Mouse (Mus musculus) urinary bladder, adult 2 months (tissue): Measurements from ENCODE around the gene Ipo13. TPM values are rescaled to one million over a fixed set of nuclear protein-coding genes. Genes with fewer than 3 reads are reported as not detected.

Experiments
- DNase-seq: peaks from one replicate; pipeline ENCODE4 v3.0.0; 2022; ENCODE audit warnings: low spot score
- polyA plus RNA-seq: library from polyadenylated mRNA; depleted of rRNA; stranded (reverse); fragments of >200 nt; gene quantifications from 2 replicates; pipeline ENCODE4 v1.2.3, GENCODE M21; 2012

Ipo13 gene
- polyA plus RNA-seq, 1 experiment = 40.0 TPM

DNA sequence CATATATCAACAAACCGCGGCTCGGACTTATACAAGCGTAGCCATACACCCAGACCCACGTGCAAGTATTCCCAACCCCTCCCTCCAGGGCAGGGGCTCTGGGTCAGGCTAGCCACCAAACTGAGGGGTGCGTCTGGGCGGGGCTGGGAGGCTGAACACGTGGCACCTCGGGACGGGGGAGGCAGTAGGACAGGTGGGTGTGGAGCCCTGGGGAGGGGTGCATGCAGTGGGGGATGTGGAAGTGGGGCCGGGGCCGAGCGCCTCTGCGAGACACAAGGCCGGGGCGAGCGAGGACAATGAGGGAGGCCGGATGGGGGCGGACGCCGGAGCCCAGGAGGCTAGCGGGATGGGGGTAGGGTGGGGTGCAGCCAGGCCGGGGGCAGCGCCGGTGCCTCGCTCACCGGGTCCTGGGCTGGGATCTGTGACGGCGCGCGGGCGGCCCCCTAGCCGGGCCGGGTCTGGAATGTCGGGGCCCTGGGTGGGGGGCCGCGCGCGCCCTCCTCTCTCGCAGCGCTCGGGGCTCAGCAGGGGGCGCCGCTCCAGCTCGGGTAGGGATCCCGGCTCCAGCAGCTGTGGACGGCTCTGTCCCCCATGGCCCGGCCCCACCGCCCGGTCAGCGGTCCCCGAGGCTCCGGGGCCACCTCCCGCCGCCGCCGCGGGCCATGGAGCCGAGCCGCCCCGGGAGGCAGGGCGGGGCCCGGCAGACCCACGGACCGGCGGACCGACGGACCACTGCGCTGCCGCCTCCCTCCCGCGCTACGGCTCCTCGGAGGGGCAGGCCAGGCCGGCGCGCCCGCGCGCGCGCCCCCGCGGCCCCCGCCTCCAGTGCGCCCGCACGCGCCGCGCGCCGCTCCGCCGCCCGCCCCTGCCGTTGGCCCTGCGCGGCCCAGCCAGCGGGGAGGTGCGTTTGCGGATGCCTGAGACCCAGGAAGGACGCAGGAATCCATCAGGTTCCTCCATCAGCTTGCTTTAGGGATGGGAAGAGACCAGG is 31.8 kb downstream of the Ipo13 start, which contains the start of gene B4galt2:
Gene B4galt2, minus strand, starts transcription at position 787 of the 991 bp plus-strand sequence.
- peak; percentile 51 for DNase-seq

DNA sequence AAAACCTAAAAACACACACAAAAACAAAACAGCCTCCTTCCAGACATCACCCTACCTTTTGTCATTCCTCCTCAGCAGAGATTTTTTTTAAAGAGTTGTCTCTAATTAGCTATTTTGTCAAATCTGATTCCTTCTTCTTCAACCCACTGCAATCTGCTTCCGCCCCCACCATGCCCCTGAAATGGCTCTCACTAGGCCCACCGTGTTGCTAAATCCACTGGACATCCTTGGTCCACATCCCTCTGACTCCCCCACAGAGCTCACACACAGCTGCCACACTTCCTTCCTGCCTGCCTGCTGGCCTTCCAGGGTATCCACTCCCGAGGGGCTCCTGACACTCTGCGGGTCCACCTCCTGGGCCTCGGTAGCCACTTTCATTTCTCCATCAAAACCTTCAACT is 36.1 kb downstream of the Ipo13 start:
- no peak for DNase-seq

DNA sequence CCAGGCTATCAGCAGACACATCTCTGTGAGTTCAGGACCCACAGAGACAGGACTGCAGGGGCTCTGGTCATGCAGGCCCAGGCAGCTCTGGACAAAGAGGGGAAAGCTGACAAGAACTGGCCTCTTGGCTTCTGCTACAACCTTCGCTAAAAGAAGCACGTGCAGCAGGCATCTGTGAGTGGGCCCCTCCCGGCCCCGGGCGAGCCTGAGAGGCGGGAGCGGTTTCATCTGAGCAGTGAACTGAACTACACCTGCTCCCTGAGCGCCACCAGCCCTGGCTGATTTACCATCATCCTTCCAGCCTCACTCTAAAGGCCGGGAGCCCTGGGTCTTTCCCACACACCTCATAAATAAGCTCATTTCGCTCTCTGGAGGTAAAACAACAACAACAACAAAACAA is 36.5 kb downstream of the Ipo13 start:
- DNase-seq = no peak

DNA sequence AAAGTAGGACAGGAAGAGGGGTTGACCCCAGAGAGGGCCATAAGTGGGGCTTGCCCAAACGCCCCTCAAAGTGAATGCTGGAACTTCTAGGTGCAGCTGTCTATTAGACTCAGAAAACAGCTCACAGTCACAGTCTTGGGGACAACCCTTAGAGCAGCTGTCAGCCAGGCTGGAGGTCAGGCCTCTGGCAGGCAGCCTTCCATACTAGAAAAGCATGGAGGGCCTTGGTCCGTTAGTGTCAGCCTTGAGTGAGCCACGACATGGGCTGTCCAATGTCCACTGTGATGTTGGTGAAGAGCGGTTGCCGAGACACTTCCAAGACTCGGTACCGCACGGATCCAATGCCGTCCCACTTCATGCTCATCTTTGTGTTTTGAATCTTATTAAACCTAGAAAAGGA is 41.2 kb downstream of the Ipo13 start:
- DNase-seq = no peak

DNA sequence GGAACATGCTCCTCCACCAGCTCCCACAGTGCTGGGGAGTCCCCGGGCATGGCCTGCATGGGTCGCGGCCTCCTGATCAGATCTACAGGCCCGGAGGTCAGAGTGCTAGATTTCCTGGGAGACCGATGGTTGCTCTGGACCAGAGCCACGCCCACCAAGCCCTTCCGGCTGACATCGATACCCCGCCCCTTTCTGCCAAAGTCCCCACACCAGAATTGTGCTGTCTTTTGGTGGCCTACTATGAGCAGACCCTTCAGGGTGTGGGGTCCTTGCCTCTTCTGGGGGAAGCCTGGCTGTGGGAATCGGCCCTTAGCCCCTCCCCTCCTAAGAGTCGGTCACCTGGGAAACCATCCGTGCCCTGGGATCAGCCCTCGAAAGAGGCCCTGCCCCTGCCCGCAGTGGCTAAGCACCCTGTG is 42.3 kb downstream of the Ipo13 start, which contains the start of gene Ccdc24:
Gene Ccdc24, minus strand, starts transcription at position 87 of the 416 bp plus-strand sequence.
- DNase-seq = no peak

DNA sequence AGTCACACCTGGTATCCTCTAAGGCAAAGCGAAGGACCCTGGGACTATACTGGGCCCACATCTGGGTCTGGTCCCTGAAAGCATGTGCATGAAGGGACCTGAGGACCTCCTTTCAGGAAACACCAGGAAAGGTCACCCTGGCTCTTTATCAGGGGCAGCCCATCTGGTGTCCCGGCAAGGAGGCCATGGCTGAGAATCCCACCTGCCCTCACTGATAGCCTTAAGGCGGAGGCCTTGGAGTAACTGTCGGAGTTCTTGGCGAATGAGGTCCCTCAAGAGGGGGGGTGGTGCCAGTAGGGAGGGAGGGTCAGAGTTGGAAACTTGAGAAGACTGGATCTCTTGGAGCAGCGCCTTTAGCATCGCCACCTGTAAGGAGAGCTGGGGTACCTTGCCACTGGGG is 43.0 kb downstream of the Ipo13 start:
- no peak for DNase-seq

DNA sequence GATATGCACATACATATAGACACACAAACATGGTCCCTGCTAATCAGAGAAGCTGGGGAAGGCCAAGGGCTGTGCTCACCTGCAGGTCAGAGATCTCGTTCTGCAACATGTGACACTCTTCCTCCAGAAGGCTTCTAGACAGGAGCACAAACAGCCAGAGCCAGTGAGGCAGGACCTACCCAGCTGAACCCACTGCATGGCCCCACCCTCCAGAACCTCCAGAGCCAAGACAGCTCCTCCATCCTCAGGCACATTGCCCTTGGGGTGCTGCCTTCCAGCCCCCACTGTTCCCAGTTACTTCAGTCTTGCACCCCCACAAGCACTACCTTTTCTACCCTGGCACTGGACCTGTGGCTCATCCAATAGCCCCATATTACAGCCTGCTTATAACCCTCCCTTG is 44.4 kb downstream of the Ipo13 start:
- DNase-seq = no peak

DNA sequence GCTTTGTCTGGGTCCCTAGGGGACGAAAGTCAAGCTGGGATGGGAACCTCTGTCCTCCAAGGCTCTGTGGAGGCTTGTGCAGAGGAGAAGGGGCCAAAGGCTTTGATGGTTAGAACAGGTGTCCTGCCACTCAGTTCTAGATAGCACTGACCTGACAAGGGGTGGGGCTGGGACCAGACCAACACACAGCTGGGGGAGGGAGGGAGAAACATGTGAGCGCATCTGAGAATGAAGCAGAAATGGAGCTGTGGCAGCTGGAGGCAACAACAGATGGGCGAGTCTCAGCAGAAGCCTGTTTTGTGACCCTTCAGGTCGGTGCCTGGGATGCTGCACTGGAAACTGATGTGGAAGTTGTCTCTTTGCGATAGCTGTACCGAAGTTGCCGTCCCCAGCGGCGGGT is 45.5 kb downstream of the Ipo13 start:
- DNase-seq = no peak

DNA sequence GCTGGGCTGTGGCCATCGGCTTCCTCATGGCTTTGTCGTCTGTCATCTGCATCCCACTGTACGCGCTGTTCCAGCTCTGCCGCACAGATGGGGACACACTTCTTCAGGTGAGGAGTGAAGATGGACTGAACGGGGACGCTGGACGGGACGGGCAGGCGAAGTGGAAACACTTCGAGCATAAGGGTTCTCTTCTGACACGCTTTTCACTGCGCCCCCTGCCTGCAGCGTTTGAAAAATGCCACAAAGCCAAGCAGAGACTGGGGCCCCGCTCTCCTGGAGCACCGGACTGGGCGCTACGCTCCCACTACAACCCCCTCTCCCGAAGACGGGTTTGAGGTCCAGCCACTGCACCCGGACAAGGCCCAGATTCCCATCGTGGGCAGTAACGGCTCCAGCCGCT is 47.0 kb downstream of the Ipo13 start:
- DNase-seq = no peak

DNA sequence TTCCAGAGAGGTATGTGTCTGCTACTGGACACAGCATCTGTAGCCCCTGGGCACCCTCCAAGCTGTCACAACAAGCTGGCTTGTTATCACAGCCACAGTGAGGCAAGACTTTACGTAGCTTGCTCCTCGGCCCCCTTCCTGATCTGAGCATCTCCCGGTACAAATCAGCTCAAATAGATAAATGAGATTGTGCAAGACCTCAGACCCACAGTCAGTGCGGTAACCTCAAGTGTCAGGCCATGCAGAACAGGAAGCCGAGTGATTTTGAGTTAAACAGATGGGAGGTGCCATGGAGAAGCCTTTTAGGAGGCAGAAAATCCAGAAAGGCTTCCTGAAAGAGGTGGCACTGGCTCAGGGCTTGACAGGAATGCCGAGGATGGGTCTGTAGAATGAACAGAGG is 47.8 kb downstream of the Ipo13 start:
- DNase-seq = no peak

DNA sequence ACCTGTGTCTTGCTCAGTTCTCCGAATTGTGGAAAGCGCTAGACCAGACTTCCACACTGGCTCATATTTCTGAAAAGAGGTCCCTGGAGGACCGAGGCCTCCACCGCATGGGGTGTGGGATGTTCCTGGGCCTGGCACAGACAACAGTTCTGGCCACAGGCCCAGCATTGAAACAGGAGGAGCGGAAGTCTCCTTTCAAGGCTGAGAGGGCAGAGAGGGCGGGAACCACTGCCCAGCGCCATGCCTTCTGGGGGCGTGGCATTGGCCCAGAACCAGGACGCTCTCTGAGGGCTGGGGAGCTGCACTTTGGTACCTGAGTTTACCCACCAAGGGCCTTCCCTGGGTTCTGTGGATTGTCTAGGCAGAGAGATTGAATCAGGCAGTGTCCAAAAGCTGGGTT is 48.7 kb downstream of the Ipo13 start:
- peak; percentile 47 for DNase-seq

DNA sequence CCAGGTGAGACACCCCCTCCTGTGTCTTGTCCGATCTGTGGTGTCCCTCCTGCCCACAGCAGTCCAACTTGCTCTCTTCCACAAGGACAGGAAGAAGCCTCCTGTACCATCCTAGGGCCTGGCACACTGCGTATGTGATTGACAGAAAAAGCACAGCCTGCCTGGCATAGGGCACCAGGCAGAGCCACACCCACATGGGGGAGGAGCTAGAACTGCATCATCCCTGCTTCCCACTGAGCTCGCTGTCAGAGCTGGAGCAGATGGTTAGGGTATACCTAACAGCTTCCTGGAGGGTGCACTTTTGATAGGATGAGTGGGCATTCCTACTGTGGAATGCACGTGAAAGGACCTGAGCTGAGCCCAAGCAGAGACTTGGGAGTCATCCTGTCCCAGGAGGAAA is 52.0 kb downstream of the Ipo13 start:
- DNase-seq = no peak

DNA sequence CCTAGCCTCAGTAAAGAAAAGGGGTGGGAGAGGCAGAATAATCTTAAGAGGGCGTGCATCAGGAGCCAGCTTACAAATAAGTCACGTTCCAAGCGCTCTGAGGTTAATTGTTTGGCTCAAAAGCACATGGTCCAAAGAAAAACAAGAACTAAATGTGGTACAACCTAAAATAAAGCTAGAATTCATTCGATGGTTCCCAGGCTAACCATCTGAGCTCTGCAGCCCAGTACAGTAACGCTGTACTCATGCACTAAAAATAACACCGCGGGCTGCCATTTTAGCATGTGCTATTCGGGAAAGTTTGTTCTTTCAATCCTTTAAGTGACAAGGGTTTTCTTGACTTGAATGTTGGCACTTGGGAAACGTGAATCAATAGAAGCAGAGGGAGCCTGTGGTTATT is 54.2 kb downstream of the Ipo13 start:
- no peak for DNase-seq

DNA sequence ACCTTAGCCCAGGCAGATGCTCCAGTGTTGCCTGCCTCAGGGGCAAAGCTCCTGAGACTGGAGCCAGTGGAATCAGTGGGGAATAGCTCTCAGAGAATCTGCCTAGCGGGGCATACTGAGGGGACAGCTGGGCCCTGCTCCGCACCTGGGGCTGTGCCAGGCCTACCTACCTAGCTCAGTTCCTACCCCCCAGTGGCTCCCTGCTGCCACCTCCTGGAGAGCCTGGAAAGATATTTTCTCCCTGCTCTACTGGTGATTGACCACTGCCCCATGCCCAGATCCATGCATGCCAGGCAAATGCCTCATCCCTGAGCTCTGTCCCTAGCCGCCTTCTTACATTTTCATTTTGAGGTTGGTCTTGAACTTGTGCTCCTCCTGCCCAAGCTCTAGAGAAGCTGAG is 56.0 kb downstream of the Ipo13 start:
- peak; percentile 60 for DNase-seq

DNA sequence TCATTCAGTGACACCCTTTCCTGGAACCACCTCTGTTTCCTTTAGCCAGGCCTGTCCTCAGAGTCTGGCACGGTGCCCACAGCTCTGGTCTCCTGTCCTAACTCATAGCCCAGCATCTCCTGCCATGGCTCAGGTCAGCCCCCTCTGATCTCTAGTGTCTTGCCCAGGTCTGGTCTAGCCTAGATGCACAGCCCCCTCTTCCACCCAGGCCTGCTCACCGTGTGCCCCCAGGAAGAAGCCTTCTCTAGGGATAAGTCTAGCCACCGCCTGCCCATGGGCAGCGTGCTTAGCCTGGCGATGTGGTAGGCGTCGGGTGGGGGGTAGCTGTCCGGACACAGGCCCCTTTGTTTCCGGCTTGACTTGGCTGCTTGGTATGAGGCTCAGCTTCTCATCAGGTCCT is 59.7 kb downstream of the Ipo13 start:
- DNase-seq = no peak

DNA sequence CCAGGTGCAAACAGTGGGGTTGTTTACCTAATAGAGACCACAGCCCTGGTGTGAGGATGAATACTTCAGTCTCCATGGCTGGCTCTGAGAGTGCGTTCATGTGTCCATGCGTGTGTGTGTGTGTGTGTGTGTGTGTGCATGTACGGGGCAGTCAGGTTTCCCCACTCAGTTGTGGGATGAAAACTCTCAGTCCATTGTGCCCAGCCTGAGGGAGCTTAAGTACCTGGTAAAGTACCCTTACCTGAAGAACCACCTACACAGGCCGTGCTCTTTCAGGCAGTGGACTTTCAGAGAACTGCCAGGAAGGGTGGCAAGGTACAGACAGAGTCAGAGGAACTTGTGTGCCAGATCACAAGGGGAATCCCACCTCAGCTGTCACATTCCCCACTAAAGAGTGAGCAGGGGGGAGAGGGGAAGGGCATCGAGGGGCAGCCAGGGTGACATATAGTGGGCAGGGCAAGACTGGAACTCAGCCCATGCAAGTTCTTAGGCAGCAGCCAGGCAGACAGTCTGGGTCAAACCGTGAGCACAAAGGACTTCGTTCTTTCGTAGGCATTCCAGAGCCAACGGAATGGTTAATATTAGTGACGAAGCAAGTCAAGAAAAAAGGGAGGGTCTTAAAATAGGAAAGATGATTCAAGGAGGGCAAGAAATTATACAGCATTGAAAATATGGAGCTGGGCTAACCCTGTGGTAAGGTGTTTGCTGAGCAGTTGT is 62.5 kb downstream of the Ipo13 start:
- DNase-seq = no peak

DNA sequence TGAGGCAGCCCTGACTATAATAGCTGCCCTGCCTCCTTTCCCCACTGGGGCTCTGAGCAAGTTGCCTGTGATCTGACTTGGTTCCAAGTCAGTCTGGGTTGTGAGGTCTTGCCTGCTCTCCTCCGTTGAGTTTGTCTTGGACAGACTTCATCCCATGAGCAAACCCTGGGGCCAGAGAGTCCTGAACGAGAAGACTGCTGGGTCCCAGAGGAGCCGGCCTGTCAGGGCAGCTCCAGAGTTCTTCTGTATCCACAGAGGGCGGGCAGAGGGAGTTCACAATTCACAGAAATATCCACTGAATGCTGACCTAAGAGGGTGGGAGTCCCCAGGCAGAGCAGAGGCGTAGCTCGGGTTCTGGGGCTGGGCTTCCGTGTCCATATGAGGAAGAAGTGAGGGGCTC is 63.9 kb downstream of the Ipo13 start:
- no peak for DNase-seq

DNA sequence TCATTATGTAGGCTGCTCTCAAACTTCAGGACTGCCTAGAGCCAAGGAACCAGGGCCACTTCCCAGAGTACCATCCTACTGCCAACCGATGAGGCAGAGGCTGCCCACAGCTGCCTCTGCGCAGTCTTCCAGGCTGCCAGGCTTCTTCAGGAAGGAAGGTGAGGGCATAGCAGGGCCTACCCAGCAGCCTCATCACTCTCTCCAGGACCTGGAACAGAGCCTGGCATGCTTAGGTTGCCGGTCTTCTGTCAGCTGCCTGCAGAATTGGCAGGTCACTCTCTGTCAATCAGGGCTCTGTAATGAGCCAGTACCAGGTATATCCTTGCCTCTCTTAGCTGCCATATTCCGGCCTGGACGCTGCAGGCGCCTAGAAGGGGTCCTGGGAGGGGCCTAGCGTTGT is 64.6 kb downstream of the Ipo13 start:
- DNase-seq = no peak

DNA sequence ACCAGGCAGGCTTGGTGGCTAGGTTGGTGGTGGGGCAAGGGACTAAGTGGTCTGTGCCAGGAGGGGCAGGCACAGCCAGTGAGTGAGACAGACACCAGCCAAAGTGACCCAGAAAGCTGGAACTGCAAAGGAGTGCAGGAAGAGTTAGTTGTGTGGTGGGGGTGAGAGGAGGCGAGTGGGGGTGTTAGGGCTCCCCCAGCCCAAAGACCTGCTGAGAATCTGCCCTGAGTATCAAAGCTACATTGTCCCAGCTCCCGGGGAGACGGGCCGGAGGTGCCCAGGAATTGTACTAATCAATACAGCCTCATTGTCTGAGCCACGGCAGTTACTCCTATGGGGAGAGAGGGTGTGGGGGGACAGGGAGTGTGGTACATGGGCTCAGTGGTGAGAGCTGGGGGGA is 65.3 kb downstream of the Ipo13 start:
- no peak for DNase-seq

DNA sequence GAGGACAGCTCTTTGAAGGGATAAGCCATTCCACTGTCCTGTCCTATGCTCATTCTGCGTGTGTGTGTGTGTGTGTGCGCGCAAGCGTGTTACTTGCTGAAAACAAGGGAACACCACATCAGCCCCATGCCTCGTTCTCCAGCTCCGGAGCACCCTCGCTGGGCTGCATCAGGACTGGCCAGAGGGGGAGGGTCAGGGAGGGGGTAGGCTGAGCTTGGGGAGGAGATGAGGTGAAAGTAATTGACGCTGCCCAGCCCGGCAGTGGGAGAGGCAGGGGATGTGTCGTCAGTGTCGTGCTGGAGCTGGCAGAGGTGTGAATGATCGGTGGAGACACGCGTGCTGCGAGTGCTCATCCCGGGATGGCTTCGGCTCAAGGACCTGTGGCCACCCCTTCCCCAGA is 65.7 kb downstream of the Ipo13 start:
- no peak for DNase-seq

DNA sequence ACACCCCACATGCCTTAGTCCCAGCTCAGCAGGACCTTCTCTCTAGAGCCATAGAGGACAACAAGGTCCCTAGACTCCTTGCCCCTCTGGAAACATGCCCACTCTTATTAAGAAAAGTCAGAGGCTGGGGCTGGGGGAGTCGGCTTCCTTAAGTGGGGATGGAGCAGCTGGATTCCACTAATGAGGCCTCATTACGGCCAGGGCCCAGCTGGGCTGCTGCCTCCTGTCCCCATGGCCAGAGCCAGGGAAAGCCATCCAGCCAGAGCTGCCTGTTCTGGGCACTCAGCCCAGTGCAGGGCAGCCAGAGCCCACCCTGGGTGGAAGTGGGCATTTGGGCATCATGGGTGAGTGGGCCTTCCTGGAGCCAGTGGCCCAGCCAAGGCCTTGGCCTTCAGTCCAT is 67.8 kb downstream of the Ipo13 start:
- DNase-seq = no peak

DNA sequence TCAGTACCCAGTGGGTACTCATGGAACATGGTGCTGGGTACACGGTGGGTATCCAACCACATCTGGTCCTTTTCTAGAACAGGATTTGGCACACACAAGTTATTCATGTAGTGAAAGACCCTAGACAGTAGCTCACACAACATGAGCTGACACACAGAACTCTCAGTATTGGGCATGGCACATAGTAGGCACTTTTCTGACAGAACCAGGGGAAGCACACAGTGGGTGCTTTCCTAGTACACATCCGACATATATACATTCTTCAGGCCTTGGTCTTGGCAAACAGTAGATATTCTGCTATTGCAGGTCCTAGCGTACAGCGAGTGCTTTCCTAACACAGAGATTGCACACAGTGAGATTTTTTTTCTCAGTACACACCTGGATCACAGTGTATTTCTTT is 68.5 kb downstream of the Ipo13 start:
- DNase-seq = no peak

DNA sequence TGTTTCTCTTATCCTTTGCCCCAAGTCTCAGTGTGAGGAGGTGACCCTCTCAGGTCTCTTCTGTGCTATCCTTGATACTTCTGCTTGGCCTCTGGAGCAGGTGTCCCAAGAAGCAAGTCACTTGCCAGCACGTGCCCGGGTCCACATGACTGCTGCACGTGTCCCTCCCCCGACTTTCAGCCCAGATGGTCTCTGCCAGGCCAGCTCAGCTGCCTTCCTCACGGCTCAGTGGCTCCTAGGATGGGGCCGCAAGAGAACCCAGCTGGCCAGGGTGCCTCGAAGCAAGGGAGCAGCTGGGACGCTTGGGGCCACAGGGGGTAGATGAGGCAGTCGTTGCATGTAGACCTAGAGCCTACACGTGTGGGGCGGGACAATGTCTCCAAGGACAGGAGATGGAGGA is 69.5 kb downstream of the Ipo13 start:
- no peak for DNase-seq
